Mouse (Mus musculus) embryo, embryonic 11 days (tissue): ENCODE measurements around the gene Tbc1d10c.
A peak's percentile ranks its signal among the peaks of the same experiment; 100 is the strongest.

Source experiments
- DNase-seq: peaks from one replicate; pipeline ENCODE4 v3.0.0-alpha.2; 2015

Tbc1d10c gene

GRCm38 (mm10) chr19:4155223-4156072 lies 35.6 kb downstream of the Tbc1d10c start:
- DNase-seq = no peak

GRCm38 (mm10) chr19:4154437-4155222 lies 36.5 kb downstream of the Tbc1d10c start:
- no peak for DNase-seq

- no peak for DNase-seq
Measured at GRCm38 (mm10) chr19:4153232-4153654, 37.8 kb downstream of the Tbc1d10c start, which contains the start of gene Ptprcap. TSS of gene Ptprcap (plus strand) at chr19:4153604.

GRCm38 (mm10) chr19:4152445-4153231 lies 38.4 kb downstream of the Tbc1d10c start:
- DNase-seq = no peak

- no peak for DNase-seq
Measured at GRCm38 (mm10) chr19:4151898-4152297, 39.2 kb downstream of the Tbc1d10c start.

GRCm38 (mm10) chr19:4151488-4151860 lies 39.6 kb downstream of the Tbc1d10c start:
- DNase-seq = no peak

- DNase-seq = no peak
Measured at GRCm38 (mm10) chr19:4150567-4151487, 40.3 kb downstream of the Tbc1d10c start.

- DNase-seq = no peak
Measured at GRCm38 (mm10) chr19:4149764-4150461, 41.2 kb downstream of the Tbc1d10c start.

- DNase-seq = no peak
Measured at GRCm38 (mm10) chr19:4149283-4149682, 41.8 kb downstream of the Tbc1d10c start.

GRCm38 (mm10) chr19:4148819-4149218 lies 42.3 kb downstream of the Tbc1d10c start:
- no peak for DNase-seq

- peak; percentile 96 for DNase-seq
Measured at GRCm38 (mm10) chr19:4148491-4148806, 42.6 kb downstream of the Tbc1d10c start, which contains the start of gene Coro1b. TSS of gene Coro1b (plus strand) at chr19:4148619.

GRCm38 (mm10) chr19:4147782-4148490 lies 43.1 kb downstream of the Tbc1d10c start:
- no peak for DNase-seq

GRCm38 (mm10) chr19:4147022-4147405 lies 44.1 kb downstream of the Tbc1d10c start:
- DNase-seq = no peak

GRCm38 (mm10) chr19:4146366-4147021 lies 44.6 kb downstream of the Tbc1d10c start:
- DNase-seq = no peak

- DNase-seq = no peak
Measured at GRCm38 (mm10) chr19:4145936-4146335, 45.1 kb downstream of the Tbc1d10c start.

- no peak for DNase-seq
Measured at GRCm38 (mm10) chr19:4144550-4145498, 46.3 kb downstream of the Tbc1d10c start.

GRCm38 (mm10) chr19:4143759-4144268 lies 47.3 kb downstream of the Tbc1d10c start, which contains the start of gene Cabp4:
TSS of gene Cabp4 (minus strand) at chr19:4144033.
- no peak for DNase-seq

- no peak for DNase-seq
Measured at GRCm38 (mm10) chr19:4142416-4143173, 48.5 kb downstream of the Tbc1d10c start.
